Mouse (Mus musculus): ENCODE data around the gene Ren1.

Gene Ren1

DNA sequence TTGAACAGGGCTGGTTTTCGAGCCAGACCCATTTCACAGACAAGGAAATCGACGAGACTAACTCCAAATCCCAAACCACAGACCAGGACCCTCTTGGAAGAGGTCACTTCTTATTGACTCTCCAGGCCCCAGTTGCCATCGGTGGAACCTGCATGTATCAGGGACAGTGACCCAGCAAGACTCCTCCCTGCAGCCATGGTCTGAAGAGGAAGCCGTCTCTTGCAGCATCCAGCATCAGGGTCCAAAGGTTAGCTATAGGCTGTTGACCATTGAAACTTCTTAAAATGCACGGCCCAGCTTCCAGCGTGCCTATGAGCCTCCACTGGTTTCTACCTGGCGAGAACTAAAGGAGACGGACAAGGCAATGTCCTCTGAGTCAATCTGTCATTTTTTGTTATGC is 59.5 kb downstream of the Ren1 start:
- DNase-seq (ENCODE audit: low spot score), result no peak

All from embryo, embryonic 10.5 days (tissue).